Mouse (Mus musculus) kidney, adult 18-20 months (tissue): ENCODE measurements at regions not wholly inside any gene's neighbourhood (a gene's known extent, or its start where the extent isn't known, plus 50 kb on each side); places are given as distances from the start of the nearest gene placed in this dataset.

ENCODE experiments used
- DNase-seq: peaks from one replicate; pipeline ENCODE4 v3.0.0; 2021

GRCm38 (mm10) chr6:49999365-49999764 lies 110.7 kb upstream of the Mpp6 start:
- no peak for DNase-seq

DNA sequence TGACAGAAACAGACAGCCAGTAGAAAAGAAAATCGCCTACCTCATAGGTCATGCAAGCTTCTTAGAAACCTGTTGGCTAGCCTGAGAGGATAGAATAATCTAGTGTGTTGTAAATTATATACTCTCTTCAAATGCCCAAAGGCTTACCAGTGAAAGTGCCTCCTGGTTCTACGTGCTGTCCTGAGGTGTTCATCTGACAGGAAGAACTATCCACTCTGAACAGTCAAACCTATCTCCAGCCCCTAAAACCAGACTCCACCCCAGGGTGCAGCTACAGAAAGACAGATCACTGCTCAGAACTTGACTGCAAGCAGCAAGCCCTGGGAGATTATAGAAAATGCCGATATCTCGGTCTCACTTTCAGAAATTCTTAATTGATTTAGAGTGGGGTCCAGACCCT lies 102.0 kb upstream of the Mpp6 start:
- no peak for DNase-seq

GRCm38 (mm10) chr6:50008869-50009268 lies 101.2 kb upstream of the Mpp6 start:
- no peak for DNase-seq

GRCm38 (mm10) chr6:50009339-50009738 lies 100.7 kb upstream of the Mpp6 start:
- DNase-seq: peak; percentile 39

GRCm38 (mm10) chr6:50009856-50010255 lies 100.2 kb upstream of the Mpp6 start:
- no peak for DNase-seq

GRCm38 (mm10) chr6:50011071-50011470 lies 99.0 kb upstream of the Mpp6 start:
- DNase-seq: no peak

DNA sequence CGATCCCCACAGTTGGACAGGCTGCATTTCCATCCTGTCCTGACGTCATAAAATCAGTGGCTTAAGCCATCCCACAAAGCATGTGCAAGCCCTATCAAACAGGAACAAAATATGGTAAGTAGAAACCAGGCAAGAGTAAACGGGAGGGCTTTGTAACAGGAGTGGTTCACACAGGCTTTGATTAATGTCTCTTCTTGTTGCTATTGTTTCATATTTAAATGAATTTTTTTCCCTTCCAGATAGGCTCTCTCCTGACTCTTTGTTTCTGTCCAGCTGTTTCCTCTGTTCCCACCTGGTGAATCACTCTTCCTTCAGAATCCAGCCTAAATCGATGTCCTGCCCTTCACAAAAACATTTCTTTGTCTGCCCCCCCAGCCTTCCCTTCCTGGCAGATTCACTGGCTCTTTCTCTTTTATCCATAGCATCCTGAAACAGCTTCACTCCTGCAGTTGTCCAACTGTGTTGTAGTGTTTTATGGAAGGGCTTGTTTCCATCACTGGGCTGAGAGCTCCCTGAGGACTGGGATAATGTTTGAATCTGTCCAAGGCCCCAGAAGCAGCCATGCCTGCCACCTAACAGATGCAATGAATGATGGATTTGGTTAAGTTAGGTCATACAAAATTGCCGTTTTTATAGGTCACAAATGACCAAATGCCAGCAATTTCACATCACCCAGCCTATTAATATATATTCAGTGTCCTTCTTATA lies 98.1 kb upstream of the Mpp6 start:
- no peak for DNase-seq

DNA sequence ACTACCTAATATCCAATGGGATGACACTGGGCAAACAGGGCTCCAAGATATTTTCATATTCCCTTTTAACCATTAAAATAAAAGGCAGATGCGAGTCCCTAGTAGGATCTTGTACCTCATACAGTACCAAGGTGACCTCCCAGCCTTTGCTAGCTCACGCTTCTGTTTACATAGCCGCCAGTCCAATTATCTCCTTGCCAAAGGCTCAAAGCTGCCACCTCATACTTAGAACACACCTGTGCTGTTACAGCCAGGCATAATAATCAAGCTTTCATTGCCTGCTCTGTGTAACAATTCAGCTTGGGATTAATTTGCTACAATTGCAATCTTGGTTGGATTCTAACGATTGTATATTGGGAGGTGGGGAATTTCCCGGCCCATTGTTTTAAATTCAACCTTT lies 97.0 kb upstream of the Mpp6 start:
- DNase-seq: no peak

DNA sequence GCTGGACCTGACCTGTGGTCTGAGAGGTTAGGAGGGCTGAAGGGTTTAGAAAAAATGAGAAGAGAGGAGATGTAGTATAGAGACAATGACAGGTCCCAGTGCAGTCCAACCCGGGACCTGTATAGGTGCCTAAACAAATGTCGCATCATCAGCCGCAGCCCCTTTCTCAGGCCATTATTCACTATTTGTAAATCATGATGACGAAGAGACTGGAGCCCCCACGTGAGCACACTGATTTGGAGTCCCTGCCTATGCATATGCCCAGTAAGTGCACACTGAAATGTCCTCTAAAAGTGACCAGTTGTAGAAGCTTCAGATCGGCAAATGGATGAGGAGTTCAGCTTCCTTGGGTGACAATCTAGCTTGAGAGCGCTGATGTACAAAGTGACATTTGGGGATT lies 96.2 kb upstream of the Mpp6 start:
- no peak for DNase-seq

DNA sequence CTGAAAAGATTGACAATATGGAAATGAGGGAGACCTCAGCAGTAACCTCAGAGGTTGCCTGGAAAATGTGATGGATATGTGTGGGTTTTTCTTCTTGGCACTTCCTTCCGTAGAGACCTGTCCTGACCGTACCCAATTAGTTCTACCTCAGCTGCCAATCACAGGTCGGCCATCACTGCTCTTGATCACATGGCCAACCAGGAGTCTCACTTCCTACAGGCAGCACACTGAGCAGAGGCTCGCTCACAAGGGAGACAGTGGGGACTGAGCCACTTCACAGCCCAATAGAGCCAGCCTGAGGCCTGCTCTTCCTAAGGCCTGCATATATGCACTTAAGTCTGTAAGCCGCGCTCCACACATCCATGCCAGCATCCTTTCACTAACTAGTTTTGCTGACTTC lies 82.1 kb upstream of the Mpp6 start:
- DNase-seq: no peak

GRCm38 (mm10) chr6:50029895-50030515 lies 80.0 kb upstream of the Mpp6 start:
- no peak for DNase-seq

DNA sequence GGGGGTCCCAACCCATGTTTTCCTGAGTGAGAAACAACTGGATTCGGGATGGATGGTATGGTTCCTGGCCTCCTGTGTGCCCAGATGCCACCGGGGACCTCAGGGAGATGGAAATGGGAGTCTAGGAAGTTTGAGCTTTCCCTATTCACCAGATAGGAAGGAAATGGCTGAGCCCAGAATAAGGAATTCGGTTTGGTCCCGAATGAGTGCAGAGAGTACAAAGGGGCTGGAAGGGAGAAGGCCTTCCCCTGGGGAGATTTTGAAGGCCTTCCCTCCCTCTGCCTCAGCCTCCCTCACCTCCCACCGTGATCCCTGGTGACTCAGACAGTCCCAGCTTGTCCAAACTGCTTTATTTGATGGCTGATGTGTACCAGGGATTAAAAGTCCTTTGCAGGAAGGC lies 78.7 kb upstream of the Mpp6 start:
- no peak for DNase-seq

DNA sequence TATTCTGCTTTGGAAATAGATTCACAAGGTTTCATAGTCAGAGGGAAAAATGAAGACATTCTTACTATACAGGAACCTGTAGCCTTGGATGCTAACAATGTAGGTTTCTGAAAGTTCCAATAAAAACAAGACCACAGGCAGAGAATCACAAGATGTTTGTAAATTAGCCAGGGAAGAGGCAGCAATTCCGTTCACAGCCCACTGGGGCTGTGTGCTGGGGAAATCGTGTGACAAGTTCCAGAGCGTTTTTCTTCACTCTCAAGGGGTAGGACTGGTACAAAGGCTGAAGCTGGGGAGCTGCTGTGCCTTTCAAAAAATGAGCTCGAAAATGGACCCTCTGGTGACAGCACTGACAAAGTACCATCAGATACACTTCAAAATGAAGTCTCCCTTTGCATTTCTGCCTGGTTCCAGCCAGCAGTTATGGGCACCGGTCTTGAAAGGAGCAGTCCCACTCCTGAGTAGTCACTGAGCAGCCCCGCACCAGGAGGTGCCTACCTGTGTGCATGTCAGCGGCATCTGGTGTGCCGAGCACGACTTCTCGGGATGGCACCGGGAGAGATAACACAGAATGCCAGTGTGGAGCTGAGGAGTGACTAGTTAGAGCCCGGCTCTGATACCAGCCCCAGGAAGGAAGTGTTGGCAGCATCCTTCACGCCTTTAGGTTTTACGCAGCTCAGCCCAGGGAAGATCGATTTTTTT lies 77.0 kb upstream of the Mpp6 start:
- no peak for DNase-seq

DNA sequence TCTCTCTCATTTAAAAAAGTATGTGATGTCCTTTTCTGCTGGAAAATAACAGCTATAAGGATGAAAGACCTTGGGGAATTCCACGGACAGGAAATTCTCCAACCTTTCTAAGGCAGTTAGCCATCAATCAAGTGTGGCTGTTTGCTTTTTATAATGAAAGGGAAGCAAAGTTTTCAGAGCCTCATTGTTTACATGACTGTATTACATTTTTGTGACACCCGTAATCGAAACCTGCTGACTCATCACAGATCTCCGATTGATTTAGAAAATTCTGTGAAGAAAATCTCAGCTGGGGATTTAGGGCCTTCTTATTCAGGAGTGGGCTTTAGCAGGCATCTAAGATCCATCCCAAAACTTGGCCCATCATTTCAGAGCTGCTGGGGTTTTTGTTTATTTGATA lies 72.4 kb upstream of the Mpp6 start:
- no peak for DNase-seq

- DNase-seq: no peak
Observed at GRCm38 (mm10) chr6:50038369-50038768, 71.7 kb upstream of the Mpp6 start.

GRCm38 (mm10) chr6:50041044-50041443 lies 69.0 kb upstream of the Mpp6 start:
- no peak for DNase-seq

DNA sequence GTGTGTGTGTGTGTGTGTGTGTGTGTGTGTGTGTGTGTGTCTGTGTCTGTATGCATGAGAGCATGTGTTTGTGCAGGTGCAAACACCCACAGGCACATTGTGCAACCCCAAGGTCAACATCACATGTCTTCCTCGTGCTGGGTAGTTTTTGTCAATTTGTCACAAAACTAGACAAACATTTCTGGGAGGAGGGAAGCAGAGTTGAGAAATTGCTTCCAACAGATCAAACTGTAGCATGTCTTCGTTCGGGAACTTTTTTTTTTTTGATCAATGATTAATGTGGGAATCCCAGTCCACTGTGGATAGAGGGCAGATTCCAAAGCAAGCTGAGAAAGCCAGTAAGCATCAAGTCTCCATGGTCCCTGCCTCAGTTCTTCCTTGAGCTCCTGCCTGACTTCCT lies 67.9 kb upstream of the Mpp6 start:
- DNase-seq: peak; percentile 60

GRCm38 (mm10) chr6:50044165-50044564 lies 65.9 kb upstream of the Mpp6 start:
- DNase-seq: no peak

- no peak for DNase-seq
Observed at GRCm38 (mm10) chr6:50046721-50047120, 63.3 kb upstream of the Mpp6 start.

- no peak for DNase-seq
Observed at GRCm38 (mm10) chr6:50052416-50052815, 57.6 kb upstream of the Mpp6 start.

- DNase-seq: no peak
Observed at GRCm38 (mm10) chr6:50053086-50053485, 57.0 kb upstream of the Mpp6 start.

DNA sequence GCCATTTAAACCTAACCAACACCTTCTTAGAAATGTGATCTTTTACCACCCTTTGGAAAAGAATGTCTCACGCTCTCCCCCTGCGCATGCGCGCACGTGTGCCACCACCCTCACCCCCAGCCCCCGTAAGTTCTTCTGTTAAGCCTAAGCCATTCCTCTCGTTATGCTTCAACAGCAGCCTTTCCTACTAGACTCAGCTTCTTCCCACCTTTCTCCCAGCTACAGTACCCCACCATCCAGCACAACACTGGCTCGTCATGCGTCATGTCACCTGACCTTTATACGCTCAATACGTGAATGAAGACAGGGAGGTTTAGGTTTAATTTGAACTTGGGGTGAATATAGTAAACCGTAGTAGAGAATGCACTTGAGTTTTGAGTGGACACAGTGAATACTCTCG lies 55.8 kb upstream of the Mpp6 start:
- DNase-seq: no peak

GRCm38 (mm10) chr6:50058596-50058995 lies 51.4 kb upstream of the Mpp6 start:
- peak; percentile 25 for DNase-seq

DNA sequence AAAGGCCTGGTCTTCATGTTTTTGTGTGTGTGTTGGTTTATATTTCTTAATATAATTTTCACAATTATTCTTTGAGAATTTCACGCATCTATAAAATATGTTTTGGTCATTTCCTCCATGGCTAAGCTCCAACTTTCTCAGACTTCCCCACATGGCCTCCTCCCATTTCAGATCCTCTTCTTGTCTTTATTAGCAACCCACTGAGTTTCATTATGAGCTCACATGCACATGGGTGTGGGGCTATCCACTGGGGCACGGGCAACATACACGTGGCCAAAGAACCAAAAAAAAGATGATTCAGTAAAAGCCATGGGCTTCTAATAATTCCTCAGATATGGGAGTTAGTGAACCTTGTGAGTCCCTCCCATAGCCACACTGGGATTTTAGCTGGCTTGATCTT lies 50.1 kb upstream of the Mpp6 start:
- no peak for DNase-seq
